Mouse (Mus musculus) hindbrain, embryonic 11.5 days (tissue): ENCODE measurements at regions not wholly inside any gene's neighbourhood (a gene's known extent, or its start where the extent isn't known, plus 50 kb on each side); places are given as distances from the start of the nearest gene placed in this dataset.

Experiments
- ATAC-seq: fragments of 200-750 bp; cut with Nextera tagmentation; 2 replicates; pipeline ENCODE4 v1.8.0; 2017; ENCODE audit warnings: mild to moderate bottlenecking, moderate TSS enrichment, moderate library complexity; ENCODE audit not compliant: low FRiP score
- DNase-seq: peaks from one replicate; pipeline ENCODE4 v3.0.0-alpha.2; 2015; ENCODE audit warnings: low spot score
- H3K27ac ChIP-seq: fragments of 300-500 bp; sonication (generic); 2 replicates; pipeline ENCODE4 v1.5.1; 2014; ENCODE audit warnings: mild to moderate bottlenecking, low read depth, low read length
- H3K27me3 ChIP-seq: fragments of 300-500 bp; sonication (generic); 2 replicates; pipeline ENCODE4 v1.6.1; 2014; ENCODE audit warnings: mild to moderate bottlenecking, low read length, moderate library complexity, mixed read lengths; ENCODE audit not compliant: control insufficient read depth, insufficient read depth
- H3K36me3 ChIP-seq: fragments of 300-500 bp; sonication (generic); 2 replicates; pipeline ENCODE4 v1.6.1; 2014; ENCODE audit warnings: mild to moderate bottlenecking, low read length, moderate library complexity, mixed read lengths; ENCODE audit not compliant: control insufficient read depth, insufficient read depth
- H3K4me1 ChIP-seq: fragments of 300-500 bp; sonication (generic); replicated peaks from 2 replicates; pipeline ENCODE4 v1.6.1; 2014; ENCODE audit warnings: low read length, mixed read lengths; ENCODE audit not compliant: control insufficient read depth, insufficient read depth
- H3K4me2 ChIP-seq: fragments of 300-500 bp; sonication (generic); replicated peaks from 2 replicates; pipeline ENCODE4 v1.6.1; 2014; ENCODE audit warnings: mild to moderate bottlenecking, low read depth, low read length
- H3K4me3 ChIP-seq: fragments of 300-500 bp; sonication (generic); 2 replicates; pipeline ENCODE4 v1.5.1; 2014; ENCODE audit warnings: low read depth, low read length
- H3K9ac ChIP-seq: fragments of 300-500 bp; sonication (generic); 2 replicates; pipeline ENCODE4 v1.6.1; 2014; ENCODE audit warnings: low read depth, low read length
- H3K9me3 ChIP-seq: fragments of 300-500 bp; sonication (generic); 2 replicates; pipeline ENCODE4 v1.6.1; 2016; ENCODE audit warnings: low read length; ENCODE audit not compliant: control insufficient read depth
- WGBS: fragments of 180-500 bp; shearing (Covaris S2); extraction: QIAGEN DNeasy Blood & Tissue Kit; methylation state at CpG from one replicate; pipeline ENCODE4 v1.1.7; 2014; 5-methylcytosine and 5-hydroxymethylcytosine counted together

DNA sequence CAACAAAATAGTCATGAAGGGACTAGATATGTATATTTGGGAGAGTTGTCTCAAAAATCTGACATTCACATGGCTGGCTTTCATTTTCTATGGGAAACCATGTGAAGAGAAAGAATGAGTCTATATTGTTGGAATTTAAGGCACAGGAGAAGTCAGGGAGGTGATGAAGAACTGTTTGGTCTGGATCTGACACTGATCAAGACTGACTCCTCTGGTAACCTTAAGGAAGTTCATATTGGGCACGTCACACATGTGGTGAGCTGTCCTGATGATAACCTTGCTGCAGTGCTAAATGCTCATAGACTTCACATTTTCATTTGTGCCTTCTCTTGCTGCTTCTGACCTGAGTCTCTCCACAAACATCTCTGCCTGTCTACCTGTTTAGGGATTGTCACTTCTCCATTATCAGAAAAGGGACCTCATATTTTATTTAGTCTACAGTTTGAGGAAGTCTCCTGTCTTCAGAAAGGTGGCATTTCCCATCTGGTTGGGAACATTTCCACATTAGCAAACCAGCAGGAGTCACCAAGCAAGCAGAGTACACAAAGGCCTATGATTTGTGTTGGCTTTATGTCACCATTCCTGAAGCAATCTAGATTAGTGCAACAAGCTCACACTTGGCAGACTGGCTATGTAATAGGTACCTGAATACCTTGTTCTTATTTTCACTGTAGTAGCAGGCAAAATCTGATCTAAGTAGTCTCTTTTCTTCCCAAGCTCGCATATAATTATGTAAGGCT lies 76.4 kb upstream of the B430305J03Rik start:
- H3K27ac ChIP-seq, result no peak overlapping the region
- no peak for ATAC-seq
- H3K4me1 ChIP-seq, result no peaks in the 10 kb centered on the region
- no peaks in the 10 kb centered on the region for H3K9me3 ChIP-seq
- no peak overlapping the region for H3K4me3 ChIP-seq
- H3K4me2 ChIP-seq, result no peak overlapping the region
- whole genome bisulfite sequencing, result 82% methylated on average over 2 of the region's 2 CpGs
- H3K9ac ChIP-seq, result no peak overlapping the region
- no peak for DNase-seq
- H3K36me3 ChIP-seq, result no peaks in the 10 kb centered on the region
- H3K27me3 ChIP-seq, result no peaks in the 10 kb centered on the region

DNA sequence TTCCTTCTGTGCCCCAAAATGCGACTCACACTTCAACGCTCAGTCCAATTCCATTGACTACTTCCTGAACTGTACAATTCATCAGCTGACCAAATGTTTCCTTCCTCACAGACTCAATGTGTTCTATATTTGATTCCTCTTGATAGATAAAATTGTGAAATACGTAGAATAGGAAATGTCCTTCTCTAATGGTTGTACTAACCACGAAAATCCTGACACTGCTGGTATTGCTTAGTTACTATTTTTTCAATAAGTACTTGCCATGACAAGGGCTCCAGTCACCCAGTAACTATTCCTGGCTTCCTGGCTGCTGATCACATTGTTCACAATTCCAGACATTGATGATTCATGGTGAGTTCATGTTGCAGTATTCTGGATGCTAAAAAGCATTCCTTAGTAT lies 75.7 kb upstream of the B430305J03Rik start:
- 91% methylated on average over 4 of the region's 4 CpGs for WGBS
- DNase-seq, result no peak

DNA sequence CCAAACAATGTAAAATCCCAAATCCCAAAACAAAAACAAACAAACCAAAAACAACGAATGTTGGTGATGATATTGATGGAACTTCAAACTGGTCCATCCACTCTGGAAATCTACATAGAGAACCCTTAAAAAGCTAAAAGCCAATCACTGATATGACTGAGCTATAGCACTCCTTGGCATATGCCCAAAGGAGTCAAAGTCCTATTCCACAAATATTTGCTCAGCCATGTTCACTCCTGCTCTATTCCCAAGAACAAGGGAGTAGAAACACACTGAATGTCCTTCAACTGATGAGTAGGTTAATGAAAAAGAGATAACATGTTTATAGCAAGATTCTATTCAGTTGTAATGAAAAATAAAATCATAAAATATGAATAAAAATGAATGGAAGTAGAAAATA lies 63.0 kb upstream of the B430305J03Rik start:
- Histone ChIP-seq H3K9ac (no peak overlapping the region), H3K27ac (no peak overlapping the region), H3K27me3 (no peaks in the 10 kb centered on the region), H3K4me3 (no peak overlapping the region), H3K9me3 (no peaks in the 10 kb centered on the region), H3K4me2 (no peak overlapping the region), H3K4me1 (no peaks in the 10 kb centered on the region), H3K36me3 (no peaks in the 10 kb centered on the region)
- no peak for DNase-seq
- ATAC-seq, result no peak
- WGBS, result 83% methylated on average over 1 of the region's 1 CpGs

More for the DNA sequence above, 75.7 kb upstream of the B430305J03Rik start:
- H3K4me1 ChIP-seq, result no peaks in the 10 kb centered on the region
- no peaks in the 10 kb centered on the region for H3K36me3 ChIP-seq
- no peaks in the 10 kb centered on the region for H3K27me3 ChIP-seq
- no peak overlapping the region for H3K4me3 ChIP-seq
- no peak overlapping the region for H3K9ac ChIP-seq
- H3K4me2 ChIP-seq, result no peak overlapping the region
- H3K9me3 ChIP-seq, result no peaks in the 10 kb centered on the region
- H3K27ac ChIP-seq, result no peak overlapping the region
- ATAC-seq, result no peak

DNA sequence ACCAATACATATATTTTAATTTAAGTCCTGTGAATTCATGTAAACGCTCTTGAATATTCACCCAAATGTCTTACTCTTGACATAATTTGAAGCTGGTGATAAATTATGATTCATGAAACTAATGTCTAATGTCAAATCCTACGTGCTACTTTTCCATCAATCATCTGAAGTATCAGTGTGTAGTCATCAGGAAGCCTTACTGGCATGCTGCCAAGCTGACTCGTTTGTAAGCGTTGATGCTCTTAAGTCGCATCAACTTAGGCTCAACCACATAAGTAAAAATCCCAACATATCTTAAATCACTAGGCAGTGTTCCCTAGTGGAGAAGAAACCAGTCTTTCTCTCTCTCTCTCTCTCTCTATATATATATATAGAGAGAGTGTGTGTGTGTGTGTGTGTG lies 58.2 kb upstream of the B430305J03Rik start:
- no peak for DNase-seq
- ATAC-seq, result no peak

DNA sequence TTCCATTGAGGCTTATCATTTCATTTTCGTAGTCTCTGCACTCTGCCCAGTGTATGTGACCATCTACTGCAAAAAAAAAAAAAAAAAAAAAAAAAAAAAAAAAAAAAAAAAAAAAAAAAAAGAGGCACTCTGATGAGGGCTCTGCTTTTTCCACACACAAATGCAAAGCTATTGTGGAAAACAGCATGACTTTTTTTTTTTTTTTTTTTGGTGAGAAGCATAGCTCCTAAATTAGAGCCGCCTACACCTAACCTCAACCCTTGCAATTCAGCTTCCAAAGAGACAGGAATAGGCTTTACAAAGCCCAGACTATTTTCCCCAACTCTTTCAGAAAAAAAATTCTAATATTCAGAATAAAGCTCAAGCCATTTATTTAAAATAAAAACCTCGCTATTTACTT lies 54.0 kb upstream of the B430305J03Rik start:
- H3K27ac ChIP-seq, result no peak overlapping the region

More for the DNA sequence above, 58.2 kb upstream of the B430305J03Rik start:
- H3K36me3 ChIP-seq, result no peaks in the 10 kb centered on the region
- 85% methylated on average over 5 of the region's 5 CpGs for WGBS
- H3K4me2 ChIP-seq, result no peak overlapping the region
- H3K9ac ChIP-seq, result no peak overlapping the region
- H3K27me3 ChIP-seq, result no peaks in the 10 kb centered on the region
- H3K9me3 ChIP-seq, result no peaks in the 10 kb centered on the region
- no peak overlapping the region for H3K4me3 ChIP-seq
- H3K27ac ChIP-seq, result no peak overlapping the region
- no peaks in the 10 kb centered on the region for H3K4me1 ChIP-seq

DNA sequence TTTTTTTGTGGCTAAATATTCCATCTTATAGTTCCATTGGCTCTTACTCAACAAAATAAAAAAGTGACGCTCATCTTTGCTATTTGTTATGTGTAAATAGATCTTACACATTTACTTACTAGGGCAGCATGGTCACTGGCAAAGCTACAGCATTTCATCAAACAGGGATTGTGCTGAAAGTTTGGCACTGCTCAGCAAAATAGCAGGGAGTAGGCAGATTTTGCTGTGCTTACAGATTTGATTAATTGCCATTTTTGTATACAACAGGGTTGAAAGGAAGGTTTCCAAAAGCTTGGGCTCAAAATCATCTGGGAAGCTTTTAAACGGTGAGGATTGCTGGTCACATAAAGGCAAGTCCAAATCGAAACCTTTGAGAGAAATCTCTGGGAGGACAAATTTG lies 52.3 kb upstream of the B430305J03Rik start:
- no peak overlapping the region for H3K9ac ChIP-seq
- H3K27ac ChIP-seq, result no peak overlapping the region
- H3K4me1 ChIP-seq, result no peaks in the 10 kb centered on the region
- no peak overlapping the region for H3K4me3 ChIP-seq
- no peaks in the 10 kb centered on the region for H3K9me3 ChIP-seq
- ATAC-seq (no peak), DNase-seq (no peak)
- H3K36me3 ChIP-seq, result no peaks in the 10 kb centered on the region
- WGBS, result 83% methylated on average over 3 of the region's 3 CpGs
- H3K4me2 ChIP-seq, result no peak overlapping the region
- H3K27me3 ChIP-seq, result no peaks in the 10 kb centered on the region

More for the DNA sequence above, 54.0 kb upstream of the B430305J03Rik start:
- Histone ChIP-seq H3K4me1 (no peaks in the 10 kb centered on the region), H3K9me3 (no peaks in the 10 kb centered on the region), H3K4me3 (no peak overlapping the region), H3K27me3 (no peaks in the 10 kb centered on the region), H3K36me3 (no peaks in the 10 kb centered on the region), H3K4me2 (no peak overlapping the region), H3K9ac (no peak overlapping the region)
- 79% methylated on average over 3 of the region's 3 CpGs for WGBS
- no peak for ATAC-seq
- DNase-seq, result no peak
